Mouse (Mus musculus) ES-Bruce4 (cell line): ENCODE results near the gene Rnf130.

Experiments used
- CTCF ChIP-seq: IDR thresholded peaks from one replicate; pipeline ENCODE4 v1.8.1; 2011; ENCODE audit warnings: low read depth, low read length
- POLR2A ChIP-seq: IDR thresholded peaks from one replicate; pipeline ENCODE4 v1.8.1; 2011; ENCODE audit warnings: low read length; ENCODE audit not compliant: insufficient read depth

DNA sequence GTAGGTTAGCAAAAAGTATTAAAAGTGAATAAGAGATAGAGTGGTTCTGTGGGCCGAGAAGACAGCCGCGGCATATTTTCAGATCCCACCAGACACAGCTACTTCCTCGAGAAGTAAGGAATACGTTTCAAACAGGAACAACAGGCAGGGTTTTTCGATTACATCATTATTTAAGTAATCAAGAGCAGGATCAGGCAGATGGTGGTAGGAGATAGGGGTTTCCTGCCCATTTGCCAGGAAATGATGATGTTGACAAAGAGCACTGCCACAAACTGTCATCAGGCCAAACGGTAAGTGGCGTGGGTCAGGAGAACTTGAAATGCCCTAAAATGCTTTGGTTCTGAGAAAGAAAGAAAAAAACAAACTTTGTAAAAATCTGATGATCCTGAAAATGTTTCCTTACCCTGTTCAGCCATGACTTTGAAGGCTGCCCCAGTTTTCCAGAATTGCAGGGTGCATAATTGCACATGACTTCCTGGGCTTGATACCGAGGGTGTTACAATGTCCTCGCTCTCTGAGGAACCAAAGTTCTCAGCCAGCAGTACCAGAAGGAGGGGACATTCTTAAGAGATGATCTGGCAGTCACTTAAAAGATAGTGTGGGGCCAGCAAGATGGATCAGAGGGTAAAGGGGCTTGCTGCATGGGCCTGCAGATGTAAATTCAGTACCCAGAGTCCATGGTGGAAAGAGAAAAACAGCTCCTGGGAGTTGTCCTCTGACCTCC lies 109.2 kb downstream of the Rnf130 start:
- TF ChIP-seq CTCF: no peak
- no peak for TF ChIP-seq POLR2A
